Mouse (Mus musculus): ENCODE measurements around the gene Ttll4.

GRCm38 (mm10) chr1:74723748-74724147, 62.2 kb downstream of the Ttll4 start:
- TF ChIP-seq HCFC1 (IDR thresholded peaks at IDR 0.05; ENCODE audit: borderline replicate concordance, insufficient read depth, low read length) = no peak
- TF ChIP-seq MAFK (IDR thresholded peaks at IDR 0.05; ENCODE audit: insufficient read depth, low read depth, low read length) = no peak

All from ES-E14 (cell line).